Mouse (Mus musculus): ENCODE results near the gene Tead2.

DNA sequence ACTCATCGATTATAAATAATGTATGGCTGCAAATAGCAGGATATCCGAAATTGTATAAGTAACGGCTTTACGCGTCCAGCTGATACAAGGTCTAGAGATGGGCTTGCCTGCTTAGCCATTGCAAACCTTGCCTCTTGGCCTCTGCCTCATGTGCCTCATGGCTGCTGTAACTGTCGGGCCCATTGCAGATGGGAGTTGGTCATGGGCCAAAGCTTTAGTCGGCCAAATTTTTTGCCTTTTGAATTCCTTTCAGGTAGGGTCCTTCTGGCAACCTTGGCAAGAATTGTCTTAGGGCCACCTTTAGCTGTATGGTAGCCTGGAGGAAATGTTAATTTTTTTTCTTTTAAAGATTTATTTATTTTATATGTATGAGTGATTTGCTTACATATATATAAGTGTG lies 9.3 kb downstream of the Tead2 start:
- TF ChIP-seq POLR2A (IDR thresholded peaks at IDR 0.05; ENCODE audit: borderline replicate concordance, extremely low read depth, low read depth, low read length) = no peak
- TF ChIP-seq CTCF (IDR thresholded peaks at IDR 0.05; ENCODE audit: insufficient read depth, low read length) = no peak

Data from lung, adult 2 months (tissue).